19 mouse cellular contexts compared by ENCODE assay signal in genomic region chr1:174048227-174048626, GRCm38 (mm10). TPM values are rescaled to one million over a fixed set of nuclear protein-coding genes. Genes with fewer than 3 reads are reported as not detected.
ATAC-seq lines count a peak whose summit lies in the region.
"Had no signal": no experiment of that assay in that cellular context is flagged by ENCODE, and none has a peak within 500 bp of the region (broad histone marks: within the 10 kb centered on the region; RNA-seq: fewer than 3 reads in every experiment).

No protein-coding gene starts in this region.

- ATAC-seq in common myeloid progenitor, adult 5-6 weeks (replicated peaks; ENCODE audit: low read depth, poor library complexity, severe bottlenecking), result peak; percentile 76
- peak; percentile 75 for ATAC-seq in granulocyte monocyte progenitor cell, adult 5-6 weeks (replicated peaks; ENCODE audit: poor library complexity, severe bottlenecking)
- ATAC-seq in hematopoietic stem cell, adult 5-6 weeks (replicated peaks in 1 of 2; ENCODE audit: insufficient read depth in 1 of 2, low FRiP score in 2 of 2, low TSS enrichment in 1 of 2, low read depth in 1 of 2, poor library complexity in 2 of 2, severe bottlenecking in 2 of 2), result peak; percentile 68 to 78; a peak in 3 of 4 replicates
- peak; percentile 75 for ATAC-seq in megakaryocyte, adult 5-6 weeks (ENCODE audit: poor library complexity, severe bottlenecking)
- ATAC-seq in megakaryocyte progenitor cell, adult 5-6 weeks (replicated peaks; ENCODE audit: poor library complexity), result peak; percentile 74
- peak; percentile 53 for ATAC-seq in monocyte, adult 5-6 weeks (replicated peaks; ENCODE audit: insufficient number of reproducible peaks, low FRiP score, low TSS enrichment, poor library complexity, severe bottlenecking)
- 0 out of 2 replicates have a peak, but pooled peaks have one; percentile 11 for ATAC-seq in neutrophil, adult 5-6 weeks (ENCODE audit: extremely low read depth, insufficient number of reproducible peaks, low FRiP score, poor library complexity, severe bottlenecking)

RNA-seq across cellular contexts. Expression of gene Olfr432, which starts 0.8 kb away (rescaled TPM):
- not detected in 2 replicates for total RNA-seq in common myeloid progenitor, adult 5-6 weeks (2017)
- not detected in 2 replicates for total RNA-seq in granulocyte monocyte progenitor cell, adult 5-6 weeks (2014; fragmentation: Nextera tagmentation)
- total RNA-seq in granulocyte monocyte progenitor cell, adult 5-6 weeks (2017), result not detected in 2 replicates
- not detected in 2 replicates for total RNA-seq in hematopoietic stem cell, adult 5-6 weeks (2017)
- total RNA-seq in megakaryocyte, adult 5-6 weeks (2015), result 0.30 and 0.71 TPM in 2 replicates
- total RNA-seq in megakaryocyte, adult 5-6 weeks (2017), result 0.29 TPM in 1 of 2 replicates, not detected in the other
- total RNA-seq in megakaryocyte progenitor cell, adult 5-6 weeks (2015), result not detected in 2 replicates
- total RNA-seq in megakaryocyte progenitor cell, adult 5-6 weeks (2017), result under 0.01 TPM in 1 of 2 replicates, not detected in the other
- 0.10 to 0.21 TPM (median 0.19 TPM) in 3 replicates for total RNA-seq in monocyte, adult 5-6 weeks (2017)
- not detected in 2 replicates for total RNA-seq in neutrophil, adult 5-6 weeks (2017)
- total RNA-seq: adrenal gland, adult 18-20 months; adrenal gland, adult 2 months; adrenal gland, adult 8-10 months; adrenal gland, postnatal 10 days; adrenal gland, postnatal 14 days; adrenal gland, postnatal 25 days; adrenal gland, postnatal 36 days; adrenal gland, postnatal 4 days; ES-E14; MEL had no signal

RNA-seq across cellular contexts. Expression of gene Olfr433, which starts 7.7 kb away (rescaled TPM):
- total RNA-seq in common myeloid progenitor, adult 5-6 weeks (2017), result 0.05 TPM in 1 of 2 replicates, not detected in the other
- 0.41 TPM in 1 of 2 replicates, not detected in the other for total RNA-seq in granulocyte monocyte progenitor cell, adult 5-6 weeks (2014; fragmentation: Nextera tagmentation)
- total RNA-seq in granulocyte monocyte progenitor cell, adult 5-6 weeks (2017), result not detected in 2 replicates
- total RNA-seq in hematopoietic stem cell, adult 5-6 weeks (2017), result 0.13 TPM in 1 of 2 replicates, not detected in the other
- total RNA-seq in megakaryocyte, adult 5-6 weeks (2015), result 0.51 and 0.73 TPM in 2 replicates
- 0.22 and 0.49 TPM in 2 replicates for total RNA-seq in megakaryocyte, adult 5-6 weeks (2017)
- total RNA-seq in megakaryocyte progenitor cell, adult 5-6 weeks (2015), result 0.27 TPM in 1 of 2 replicates, not detected in the other
- 0.12 and 0.17 TPM in 2 replicates for total RNA-seq in megakaryocyte progenitor cell, adult 5-6 weeks (2017)
- 0.49 TPM in 1 of 3 replicates, not detected in the others for total RNA-seq in monocyte, adult 5-6 weeks (2017)
- total RNA-seq in neutrophil, adult 5-6 weeks (2017), result 0.35 and 0.37 TPM in 2 replicates
- total RNA-seq: adrenal gland, adult 18-20 months; adrenal gland, adult 2 months; adrenal gland, adult 8-10 months; adrenal gland, postnatal 10 days; adrenal gland, postnatal 14 days; adrenal gland, postnatal 25 days; adrenal gland, postnatal 36 days; adrenal gland, postnatal 4 days; ES-E14; MEL had no signal

RNA-seq across cellular contexts. Expression of gene Ifi205, which starts 16.6 kb away (rescaled TPM):
- total RNA-seq in common myeloid progenitor, adult 5-6 weeks (2017), result 2.3 and 3.5 TPM in 2 replicates
- total RNA-seq in granulocyte monocyte progenitor cell, adult 5-6 weeks (2014; fragmentation: Nextera tagmentation), result not detected in 2 replicates
- 0.78 TPM in 1 of 2 replicates, not detected in the other for total RNA-seq in granulocyte monocyte progenitor cell, adult 5-6 weeks (2017)
- total RNA-seq in hematopoietic stem cell, adult 5-6 weeks (2017), result 2.1 and 4.3 TPM in 2 replicates
- total RNA-seq in megakaryocyte, adult 5-6 weeks (2015), result 33.5 and 35.2 TPM in 2 replicates
- total RNA-seq in megakaryocyte, adult 5-6 weeks (2017), result 25.3 and 27.3 TPM in 2 replicates
- total RNA-seq in megakaryocyte progenitor cell, adult 5-6 weeks (2015), result 5.5 and 7.7 TPM in 2 replicates
- total RNA-seq in megakaryocyte progenitor cell, adult 5-6 weeks (2017), result 1.8 and 6.5 TPM in 2 replicates
- 1.2 to 8.4 TPM (median 4.2 TPM) in 3 replicates for total RNA-seq in monocyte, adult 5-6 weeks (2017)
- 4.7 and 7.6 TPM in 2 replicates for total RNA-seq in neutrophil, adult 5-6 weeks (2017)
- total RNA-seq: ES-E14, MEL had no signal

RNA-seq across cellular contexts. Expression of gene Olfr430, which starts 18.2 kb away (rescaled TPM):
- total RNA-seq in common myeloid progenitor, adult 5-6 weeks (2017), result not detected in 2 replicates
- not detected in 2 replicates for total RNA-seq in granulocyte monocyte progenitor cell, adult 5-6 weeks (2014; fragmentation: Nextera tagmentation)
- total RNA-seq in granulocyte monocyte progenitor cell, adult 5-6 weeks (2017), result not detected in 2 replicates
- not detected in 2 replicates for total RNA-seq in hematopoietic stem cell, adult 5-6 weeks (2017)
- total RNA-seq in megakaryocyte, adult 5-6 weeks (2015), result not detected in 2 replicates
- total RNA-seq in megakaryocyte, adult 5-6 weeks (2017), result not detected in 2 replicates
- total RNA-seq in megakaryocyte progenitor cell, adult 5-6 weeks (2015), result not detected in 2 replicates
- total RNA-seq in megakaryocyte progenitor cell, adult 5-6 weeks (2017), result not detected in 2 replicates
- total RNA-seq in monocyte, adult 5-6 weeks (2017), result not detected in 3 replicates
- not detected in 2 replicates for total RNA-seq in neutrophil, adult 5-6 weeks (2017)
- total RNA-seq: adrenal gland, adult 18-20 months; adrenal gland, adult 2 months; adrenal gland, adult 8-10 months; adrenal gland, postnatal 10 days; adrenal gland, postnatal 14 days; adrenal gland, postnatal 25 days; adrenal gland, postnatal 36 days; adrenal gland, postnatal 4 days; CH12.LX; ES-E14; G1E; MEL had no signal

RNA-seq across cellular contexts. Expression of gene Olfr429, which starts 35.9 kb away (rescaled TPM):
- not detected in 2 replicates for total RNA-seq in common myeloid progenitor, adult 5-6 weeks (2017)
- total RNA-seq in granulocyte monocyte progenitor cell, adult 5-6 weeks (2014; fragmentation: Nextera tagmentation), result not detected in 2 replicates
- not detected in 2 replicates for total RNA-seq in granulocyte monocyte progenitor cell, adult 5-6 weeks (2017)
- not detected in 2 replicates for total RNA-seq in hematopoietic stem cell, adult 5-6 weeks (2017)
- not detected in 2 replicates for total RNA-seq in megakaryocyte, adult 5-6 weeks (2015)
- total RNA-seq in megakaryocyte, adult 5-6 weeks (2017), result not detected in 2 replicates
- not detected in 2 replicates for total RNA-seq in megakaryocyte progenitor cell, adult 5-6 weeks (2015)
- total RNA-seq in megakaryocyte progenitor cell, adult 5-6 weeks (2017), result not detected in 2 replicates
- total RNA-seq in monocyte, adult 5-6 weeks (2017), result not detected in 3 replicates
- total RNA-seq in neutrophil, adult 5-6 weeks (2017), result not detected in 2 replicates
- total RNA-seq: adrenal gland, adult 18-20 months; adrenal gland, adult 2 months; adrenal gland, adult 8-10 months; adrenal gland, postnatal 10 days; adrenal gland, postnatal 14 days; adrenal gland, postnatal 25 days; adrenal gland, postnatal 36 days; adrenal gland, postnatal 4 days; CH12.LX; ES-E14; G1E; MEL had no signal

Comparison
In these comparisons a context has a peak if more than half of its experiments do, and no peak if none do; other contexts are left out.
1. Peak in every context shown above with its lines: ATAC-seq.
2. ATAC-seq: peak in every context shown above with its lines; median percentile 76 in common myeloid progenitor, adult 5-6 weeks; 75 in granulocyte monocyte progenitor cell, adult 5-6 weeks; 75 in megakaryocyte, adult 5-6 weeks; 74 in megakaryocyte progenitor cell, adult 5-6 weeks; 73 in hematopoietic stem cell, adult 5-6 weeks; 53 in monocyte, adult 5-6 weeks; 11 in neutrophil, adult 5-6 weeks.